Mouse (Mus musculus): ENCODE results near the gene Sh2d6. TPM values are rescaled to one million over a fixed set of nuclear protein-coding genes. Genes with fewer than 3 reads are reported as not detected.

Gene Sh2d6
- total RNA-seq, 4 experiments from 2014 or later = 0.29 to 0.61 (median 0.40) TPM

Other genes with a start within 250 kb of the Sh2d6 start
- not detected for gene Sftpb, start 217.1 kb downstream of the Sh2d6 start, total RNA-seq (2022)
- gene Usp39, start 176.5 kb downstream of the Sh2d6 start, total RNA-seq (2022) = 10 to 100 TPM; 18.0 to 21.4 (median 19.6) TPM
- 1 to 10 TPM; 7.7 to 9.6 (median 8.8) TPM for gene 0610030E20Rik, start 174.4 kb downstream of the Sh2d6 start, total RNA-seq (2022)
- 10 to 100 TPM; 16.5 to 24.2 (median 20.8) TPM for gene Tmem150a, start 166.3 kb downstream of the Sh2d6 start, total RNA-seq (2022)
- gene Rnf181, start 154.8 kb downstream of the Sh2d6 start, total RNA-seq (2022) = 10 to 100 TPM; 23.5 to 29.8 (median 28.0) TPM
- 100 to 1,000 TPM; 103 to 116 (median 107) TPM for gene Vamp5, start 141.2 kb downstream of the Sh2d6 start, total RNA-seq (2022)
- 10 to 100 TPM; 37.1 to 47.8 (median 45.0) TPM for gene Vamp8, start 131.0 kb downstream of the Sh2d6 start, total RNA-seq (2022)
- gene Ggcx, start 107.4 kb downstream of the Sh2d6 start, total RNA-seq (2022) = 10 to 100 TPM; 10.3 to 13.5 (median 10.5) TPM
- gene Mat2a, start 82.1 kb downstream of the Sh2d6 start, total RNA-seq (2022) = 100 to 1,000 TPM in 2 of 4 experiments, 10 to 100 TPM in 2; 78.0 to 122 (median 99.0) TPM
- 10 to 100 TPM in 1 of 4 experiments, 1 to 10 TPM in 3; 8.5 to 12.4 (median 9.0) TPM for gene Capg, start 22.7 kb upstream of the Sh2d6 start, total RNA-seq (2022)
- 1 to 10 TPM; 7.9 to 8.9 (median 8.2) TPM for gene Elmod3, start 76.7 kb upstream of the Sh2d6 start, total RNA-seq (2022)
- gene Retsat, start 76.8 kb upstream of the Sh2d6 start, total RNA-seq (2022) = 10 to 100 TPM; 64.4 to 72.3 (median 68.1) TPM
- 10 to 100 TPM; 24.2 to 28.7 (median 25.4) TPM for gene Tgoln1, start 95.3 kb upstream of the Sh2d6 start, total RNA-seq (2022)